ENCODE assay signal across 9 mouse cellular contexts in genomic region chr19:42202467-42202866, GRCm38 (mm10). TPM values are rescaled to one million over a fixed set of nuclear protein-coding genes. Genes with fewer than 3 reads are reported as not detected.
DNase-seq lines count a peak whose midpoint lies in the region; ATAC-seq lines count a peak whose summit lies in the region.
"Had no signal": no experiment of that assay in that cellular context is flagged by ENCODE, and none has a peak within 500 bp of the region (broad histone marks: within the 10 kb centered on the region; RNA-seq: fewer than 3 reads in every experiment).

No protein-coding gene starts in this region.

- peaks cover 92% of the 10 kb centered on the region for H3K27me3 ChIP-seq in heart, embryonic 13.5 days (replicated peaks)
- peaks cover 56% of the 10 kb centered on the region for H3K27me3 ChIP-seq in neural tube, embryonic 12.5 days (replicated peaks)
- peaks cover 54% of the 10 kb centered on the region for H3K27me3 ChIP-seq in hindbrain, embryonic 14.5 days (ENCODE audit: control insufficient read depth, insufficient read depth, low read length)
- H3K27me3 ChIP-seq in stomach, embryonic 15.5 days (replicated peaks): peaks cover 52% of the 10 kb centered on the region

- no peak for DNase-seq in heart, postnatal 25 days (ENCODE audit: low spot score)
- no peak for DNase-seq in neural tube, embryonic 10.5 days (ENCODE audit: extremely low spot score, low spot score)
- DNase-seq in hindbrain, embryonic 14.5 days (ENCODE audit: low spot score): no peak
- no peak for DNase-seq in B cell, adult 2 months
- DNase-seq in layer of hippocampus, postnatal 25 days (ENCODE audit: extremely low spot score in 1 of 2, low spot score in 1 of 2): no peak

- peak overlapping the region; percentile 46 for H3K4me3 ChIP-seq in heart, embryonic 13.5 days
- no peak overlapping the region for H3K4me3 ChIP-seq in neural tube, embryonic 12.5 days
- H3K4me3 ChIP-seq in hindbrain, embryonic 14.5 days (replicated peaks; ENCODE audit: low read length): no peak overlapping the region
- H3K4me3 ChIP-seq in stomach, embryonic 15.5 days (replicated peaks): peak overlapping the region; percentile 24; the same call in 1 of the 2 replicates

- H3K36me3 ChIP-seq in heart, embryonic 13.5 days: no peaks in the 10 kb centered on the region
- no peaks in the 10 kb centered on the region for H3K36me3 ChIP-seq in neural tube, embryonic 12.5 days
- H3K36me3 ChIP-seq in hindbrain, embryonic 14.5 days (replicated peaks; ENCODE audit: control insufficient read depth, insufficient read depth): no peaks in the 10 kb centered on the region
- H3K36me3 ChIP-seq in stomach, embryonic 15.5 days: no peaks in the 10 kb centered on the region

- H3K4me1 ChIP-seq in heart, embryonic 13.5 days: peaks cover 16% of the 10 kb centered on the region
- H3K4me1 ChIP-seq in neural tube, embryonic 12.5 days: peaks cover 13% of the 10 kb centered on the region; the same call in 1 of the 2 replicates
- H3K4me1 ChIP-seq in hindbrain, embryonic 14.5 days (replicated peaks; ENCODE audit: control insufficient read depth, insufficient read depth, low read length): peaks cover 7% of the 10 kb centered on the region
- H3K4me1 ChIP-seq in stomach, embryonic 15.5 days: peaks cover 13% of the 10 kb centered on the region; the same call in 1 of the 2 replicates

- no peak overlapping the region for H3K9ac ChIP-seq in heart, embryonic 13.5 days
- no peak overlapping the region for H3K9ac ChIP-seq in neural tube, embryonic 12.5 days
- H3K9ac ChIP-seq in hindbrain, embryonic 14.5 days: no peak overlapping the region
- no peak overlapping the region for H3K9ac ChIP-seq in stomach, embryonic 15.5 days

- H3K9me3 ChIP-seq in heart, embryonic 13.5 days: no peaks in the 10 kb centered on the region
- H3K9me3 ChIP-seq in neural tube, embryonic 12.5 days: no peaks in the 10 kb centered on the region
- no peaks in the 10 kb centered on the region for H3K9me3 ChIP-seq in hindbrain, embryonic 14.5 days (ENCODE audit: control insufficient read depth, low read length)
- no peaks in the 10 kb centered on the region for H3K9me3 ChIP-seq in stomach, embryonic 15.5 days

- no peak for ATAC-seq in heart, embryonic 13.5 days (ENCODE audit: extremely low read depth, insufficient number of reproducible peaks, low FRiP score, low TSS enrichment)
- no peak for ATAC-seq in neural tube, embryonic 12.5 days (ENCODE audit: low FRiP score, low read depth)
- no peak for ATAC-seq in hindbrain, embryonic 14.5 days (ENCODE audit: low FRiP score)
- ATAC-seq in stomach, embryonic 15.5 days (ENCODE audit: insufficient read depth, low FRiP score, low read depth): no peak

- no peak overlapping the region for H3K27ac ChIP-seq in heart, embryonic 13.5 days (replicated peaks)
- no peak overlapping the region for H3K27ac ChIP-seq in neural tube, embryonic 12.5 days
- no peak overlapping the region for H3K27ac ChIP-seq in hindbrain, embryonic 14.5 days
- no peak overlapping the region for H3K27ac ChIP-seq in stomach, embryonic 15.5 days

- H3K4me2 ChIP-seq in heart, embryonic 13.5 days: peak overlapping the region; percentile 68
- H3K4me2 ChIP-seq in neural tube, embryonic 12.5 days (replicated peaks): peak overlapping the region; percentile 55
- H3K4me2 ChIP-seq in hindbrain, embryonic 14.5 days (replicated peaks): peak overlapping the region; percentile 49
- peak overlapping the region; percentile 45; the same call in 1 of the 2 replicates for H3K4me2 ChIP-seq in stomach, embryonic 15.5 days

- WGBS in heart, embryonic 13.5 days: 24% methylated on average over 8 of the region's 8 CpGs
- 41% methylated on average over 8 of the region's 8 CpGs for WGBS in neural tube, embryonic 12.5 days
- 38% methylated on average over 8 of the region's 8 CpGs for WGBS in hindbrain, embryonic 14.5 days
- 36% methylated on average over 8 of the region's 8 CpGs for WGBS in stomach, embryonic 15.5 days

- intact Hi-C loops in heart, postnatal 25 days (cut with DNase I): no loop called here

RNA-seq across cellular contexts. Expression of gene Sfrp5, which starts 0.4 kb away (rescaled TPM):
- 4.4 and 5.4 TPM in 2 replicates for polyA plus RNA-seq in heart, embryonic 13.5 days (2015; fragmentation: Nextera tagmentation; extraction: Ambion mirVana)
- total RNA-seq in heart, postnatal 25 days (2021): 1 to 10 TPM; 5.3 to 7.9 TPM
- 8.1 and 12.8 TPM in 2 replicates for polyA plus RNA-seq in neural tube, embryonic 12.5 days (2016; fragmentation: Nextera tagmentation; extraction: Ambion mirVana)
- polyA plus RNA-seq in hindbrain, embryonic 14.5 days (2014; fragmentation: Nextera tagmentation; extraction: Ambion mirVana): 2.8 and 2.9 TPM in 2 replicates
- 9.4 and 16.0 TPM in 2 replicates for polyA plus RNA-seq in stomach, embryonic 15.5 days (2015; fragmentation: Nextera tagmentation; extraction: Ambion mirVana)
- total RNA-seq in layer of hippocampus, postnatal 25 days (2021): not detected
- total RNA-seq: liver, adult 2 months had no signal
- polyA plus RNA-seq: liver, adult 2 months had no signal

RNA-seq across cellular contexts. Expression of gene Zfyve27, which starts 38.7 kb away (rescaled TPM):
- polyA plus RNA-seq in heart, embryonic 13.5 days (2015; fragmentation: Nextera tagmentation; extraction: Ambion mirVana): 20.2 and 22.2 TPM in 2 replicates
- total RNA-seq in heart, postnatal 25 days (2021): 10 to 100 TPM; 18.3 to 23.0 TPM
- polyA plus RNA-seq in neural tube, embryonic 12.5 days (2016; fragmentation: Nextera tagmentation; extraction: Ambion mirVana): 55.2 and 59.1 TPM in 2 replicates
- polyA plus RNA-seq in hindbrain, embryonic 14.5 days (2014; fragmentation: Nextera tagmentation; extraction: Ambion mirVana): 35.1 and 35.7 TPM in 2 replicates
- polyA plus RNA-seq in stomach, embryonic 15.5 days (2015; fragmentation: Nextera tagmentation; extraction: Ambion mirVana): 24.6 and 25.2 TPM in 2 replicates
- 10 to 100 TPM; 82.6 to 99.8 TPM for total RNA-seq in layer of hippocampus, postnatal 25 days (2021)

RNA-seq across cellular contexts. Expression of gene Golga7b, which starts 44.9 kb away (rescaled TPM):
- polyA plus RNA-seq in heart, embryonic 13.5 days (2015; fragmentation: Nextera tagmentation; extraction: Ambion mirVana): 0.22 and 0.25 TPM in 2 replicates
- total RNA-seq in heart, postnatal 25 days (2021): under 1 TPM; 0.67 to 0.83 TPM
- 19.8 and 22.9 TPM in 2 replicates for polyA plus RNA-seq in neural tube, embryonic 12.5 days (2016; fragmentation: Nextera tagmentation; extraction: Ambion mirVana)
- polyA plus RNA-seq in hindbrain, embryonic 14.5 days (2014; fragmentation: Nextera tagmentation; extraction: Ambion mirVana): 44.1 and 46.8 TPM in 2 replicates
- polyA plus RNA-seq in stomach, embryonic 15.5 days (2015; fragmentation: Nextera tagmentation; extraction: Ambion mirVana): 1.1 and 1.5 TPM in 2 replicates
- total RNA-seq in layer of hippocampus, postnatal 25 days (2021): 10 to 100 TPM; 76.8 to 77.1 TPM
- total RNA-seq: liver, adult 2 months had no signal
- polyA plus RNA-seq: liver, adult 2 months had no signal

RNA-seq across cellular contexts. Expression of gene Marveld1, which starts 55.3 kb away (rescaled TPM):
- 7.4 and 7.7 TPM in 2 replicates for polyA plus RNA-seq in heart, embryonic 13.5 days (2015; fragmentation: Nextera tagmentation; extraction: Ambion mirVana)
- 10 to 100 TPM; 20.9 to 24.3 TPM for total RNA-seq in heart, postnatal 25 days (2021)
- 8.9 and 12.1 TPM in 2 replicates for polyA plus RNA-seq in neural tube, embryonic 12.5 days (2016; fragmentation: Nextera tagmentation; extraction: Ambion mirVana)
- polyA plus RNA-seq in hindbrain, embryonic 14.5 days (2014; fragmentation: Nextera tagmentation; extraction: Ambion mirVana): 2.7 and 3.2 TPM in 2 replicates
- 19.3 and 21.0 TPM in 2 replicates for polyA plus RNA-seq in stomach, embryonic 15.5 days (2015; fragmentation: Nextera tagmentation; extraction: Ambion mirVana)
- total RNA-seq in layer of hippocampus, postnatal 25 days (2021): 1 to 10 TPM; 6.3 to 7.6 TPM

Comparison
In these comparisons a context has a peak if more than half of its experiments do, and no peak if none do; other contexts are left out.
1. H3K4me3 ChIP-seq: peak in heart, embryonic 13.5 days (single experiment) and stomach, embryonic 15.5 days (single experiment); none in neural tube, embryonic 12.5 days (single experiment) and hindbrain, embryonic 14.5 days (single experiment).
2. Peak in every context shown above with its lines, with median percentiles within 50 percentile points of each other: H3K4me2 ChIP-seq.